Mouse (Mus musculus) left cerebral cortex, adult 9 months (tissue): Measurements from ENCODE around the gene Stat3.

Source experiments
- DNase-seq, 2 experiments: peaks; one replicate each; pipeline ENCODE4 v3.0.0; 2022; ENCODE audit warnings: low spot score in 2 of 2

The Stat3 gene

GRCm38 (mm10) chr11:100927386-100927785, 12.0 kb downstream of the Stat3 start:
- no peak for DNase-seq

GRCm38 (mm10) chr11:100924386-100924919, 14.9 kb downstream of the Stat3 start:
- no peak for DNase-seq

DNA sequence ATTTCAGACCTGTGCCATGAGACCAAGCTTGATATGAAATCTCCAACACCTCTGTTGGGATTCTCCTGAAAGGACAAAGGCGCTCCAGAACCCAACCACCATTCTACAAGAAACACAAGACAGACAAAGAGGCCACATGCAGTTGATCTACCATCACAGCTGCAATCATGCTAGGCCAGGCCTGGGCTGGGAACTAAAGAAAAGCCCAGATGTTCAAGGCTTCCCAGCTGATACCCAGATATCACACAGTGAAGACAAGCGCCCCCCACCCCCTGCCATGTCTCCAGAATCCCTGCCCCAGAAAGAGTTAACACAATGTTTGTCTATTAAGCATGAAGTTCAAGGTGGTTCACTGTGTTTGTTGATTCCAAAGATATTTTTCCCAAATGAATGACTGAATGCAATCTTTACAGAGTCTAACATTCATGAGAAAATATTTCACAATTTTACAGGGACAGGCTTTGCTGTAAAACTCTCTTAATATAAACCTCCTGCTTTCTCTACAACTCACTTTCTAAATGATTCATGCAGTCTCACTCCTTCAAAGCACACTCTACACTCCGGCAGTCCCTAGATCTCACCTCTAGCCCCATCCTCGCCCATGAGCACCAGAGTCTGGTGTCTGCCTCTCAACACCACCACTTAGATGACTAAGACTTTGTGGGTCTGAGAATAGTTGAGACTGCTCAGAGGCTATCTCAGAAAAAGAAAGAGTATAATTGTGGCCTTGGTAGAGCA, 18.3 kb downstream of the Stat3 start:
- DNase-seq = no peak

DNA sequence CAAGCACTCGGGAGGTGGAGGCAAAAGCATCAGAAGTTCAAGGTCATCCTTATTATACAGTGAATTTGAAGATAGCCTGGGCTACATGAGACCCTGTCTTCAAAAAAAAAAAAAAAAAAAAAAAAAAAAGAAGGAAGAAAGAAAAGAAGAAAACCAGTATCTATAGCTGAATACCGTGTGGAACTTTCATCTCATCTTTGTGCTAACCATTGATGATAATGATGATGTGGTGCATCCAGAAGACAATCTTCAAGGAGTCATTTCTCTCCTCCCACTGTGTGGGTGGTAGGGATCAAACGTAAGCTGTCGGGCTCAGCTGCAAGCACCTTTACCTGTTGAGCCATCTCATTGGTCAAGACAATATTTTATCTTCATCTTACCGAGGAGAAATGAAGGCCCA, 21.3 kb downstream of the Stat3 start:
- no peak for DNase-seq

- DNase-seq = no peak
Observed at GRCm38 (mm10) chr11:100916432-100916971, 22.8 kb downstream of the Stat3 start.

- no peak for DNase-seq
Observed at GRCm38 (mm10) chr11:100915063-100915462, 24.3 kb downstream of the Stat3 start.

DNA sequence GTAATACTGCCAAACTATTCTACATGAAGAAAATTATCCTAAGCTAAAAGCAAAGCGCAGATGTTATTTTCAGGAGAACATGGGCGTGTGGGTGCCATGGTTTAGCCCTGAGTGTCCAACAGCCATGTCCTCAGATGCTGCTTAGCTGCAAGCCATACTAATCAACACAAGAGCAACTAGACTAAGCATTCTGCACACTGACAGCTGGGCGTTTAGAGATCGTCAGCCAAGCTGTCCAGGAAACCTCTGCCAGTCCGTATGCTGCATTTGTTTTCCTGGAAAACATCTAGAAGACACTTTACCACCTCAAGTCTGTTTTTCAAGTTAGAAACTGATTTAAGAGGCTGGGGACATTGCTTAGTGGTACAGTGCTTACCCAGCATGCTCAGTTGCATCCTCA, 24.9 kb downstream of the Stat3 start:
- DNase-seq = no peak

GRCm38 (mm10) chr11:100912401-100913155, 26.8 kb downstream of the Stat3 start:
- DNase-seq = no peak

- DNase-seq = no peak
Observed at GRCm38 (mm10) chr11:100908567-100908966, 30.8 kb downstream of the Stat3 start.

GRCm38 (mm10) chr11:100908112-100908511, 31.2 kb downstream of the Stat3 start:
- no peak for DNase-seq

DNA sequence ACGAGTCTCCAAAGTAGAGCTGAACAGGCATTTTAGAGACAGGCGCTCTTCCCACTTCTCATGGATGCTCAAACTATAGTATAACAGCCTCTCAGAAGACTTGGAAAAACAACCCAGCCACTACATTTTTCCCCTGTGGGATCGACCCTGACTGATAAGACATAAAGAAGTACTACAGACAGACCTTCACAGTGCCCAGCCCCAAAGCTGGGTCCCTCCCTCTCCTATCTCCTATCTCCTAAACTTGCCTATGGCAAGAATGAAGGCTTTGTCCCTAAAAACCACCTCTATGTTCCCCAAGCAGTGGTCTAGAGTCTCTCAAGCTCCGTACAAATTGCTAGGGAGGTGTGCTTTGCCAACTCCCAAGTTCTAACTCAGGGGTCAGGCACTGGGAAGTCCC, 32.5 kb downstream of the Stat3 start:
- DNase-seq = no peak

DNA sequence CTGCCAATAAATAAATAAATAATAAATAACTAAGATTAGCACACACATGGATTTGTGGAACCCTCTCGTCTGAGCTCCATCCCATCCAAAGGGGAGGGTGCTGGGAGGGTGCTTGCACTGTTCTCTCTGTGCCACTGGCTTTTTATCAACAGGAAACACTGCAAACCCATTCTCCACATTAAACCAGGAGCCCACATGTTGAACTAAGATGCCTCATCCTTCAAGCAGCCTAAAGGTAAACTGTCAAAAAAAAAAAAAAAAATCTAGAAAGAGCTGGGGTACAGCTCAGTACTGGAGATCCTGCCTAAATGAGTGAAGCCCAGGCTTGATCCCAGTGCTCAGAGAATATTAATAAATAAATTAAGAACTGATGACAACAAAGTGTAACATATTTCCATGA, 33.4 kb downstream of the Stat3 start:
- DNase-seq = no peak

- DNase-seq = no peak
Observed at GRCm38 (mm10) chr11:100904580-100905351, 34.6 kb downstream of the Stat3 start.

GRCm38 (mm10) chr11:100898441-100899199, 40.7 kb downstream of the Stat3 start:
- DNase-seq = no peak

DNA sequence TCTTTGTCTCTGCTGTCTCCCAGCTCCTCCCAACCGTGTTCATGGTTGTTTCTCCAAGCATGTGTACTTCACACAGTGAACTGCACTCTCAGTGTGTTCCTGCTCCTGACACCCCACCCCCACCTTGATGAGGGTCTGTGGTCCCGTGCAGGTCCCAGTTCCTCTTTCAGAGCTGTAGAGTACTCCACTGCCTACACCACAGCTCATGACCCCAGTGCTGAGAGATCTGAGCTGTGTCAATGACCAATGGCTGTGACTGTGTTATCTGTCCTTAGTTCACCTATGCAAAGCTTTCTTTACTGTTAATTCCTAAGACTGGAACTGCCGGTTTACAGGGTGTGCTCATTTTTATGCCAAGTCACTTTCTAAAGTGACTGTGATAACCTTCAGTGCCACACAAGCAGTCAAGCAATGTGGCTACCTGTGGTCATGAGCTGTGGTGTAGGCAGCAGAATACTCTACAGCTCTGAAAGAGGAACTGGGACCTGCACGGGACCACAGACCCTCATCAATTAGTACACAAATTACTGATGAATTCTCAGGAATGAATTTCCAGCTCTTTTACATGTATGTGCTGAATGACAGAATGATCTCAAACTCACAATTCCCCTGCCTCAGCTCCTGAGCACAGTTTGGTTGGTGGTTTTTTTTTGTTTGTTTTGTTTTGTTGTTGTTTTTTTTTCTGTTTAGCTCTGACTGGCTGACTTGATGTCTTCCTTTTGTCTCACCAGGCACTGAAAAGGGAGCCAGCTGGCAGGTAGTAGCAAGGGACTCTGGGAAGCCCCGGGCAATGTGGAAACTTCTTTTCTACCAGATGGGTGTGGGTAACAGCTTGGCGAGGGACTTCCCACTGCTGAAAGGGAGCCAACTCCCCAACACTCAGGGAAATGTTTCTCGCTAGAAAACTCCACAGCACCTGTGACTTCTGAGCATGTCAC, 41.8 kb downstream of the Stat3 start:
- DNase-seq = peak in 1 of 2 experiments; percentile 63

- DNase-seq = no peak
Observed at GRCm38 (mm10) chr11:100896078-100896477, 43.3 kb downstream of the Stat3 start.

DNA sequence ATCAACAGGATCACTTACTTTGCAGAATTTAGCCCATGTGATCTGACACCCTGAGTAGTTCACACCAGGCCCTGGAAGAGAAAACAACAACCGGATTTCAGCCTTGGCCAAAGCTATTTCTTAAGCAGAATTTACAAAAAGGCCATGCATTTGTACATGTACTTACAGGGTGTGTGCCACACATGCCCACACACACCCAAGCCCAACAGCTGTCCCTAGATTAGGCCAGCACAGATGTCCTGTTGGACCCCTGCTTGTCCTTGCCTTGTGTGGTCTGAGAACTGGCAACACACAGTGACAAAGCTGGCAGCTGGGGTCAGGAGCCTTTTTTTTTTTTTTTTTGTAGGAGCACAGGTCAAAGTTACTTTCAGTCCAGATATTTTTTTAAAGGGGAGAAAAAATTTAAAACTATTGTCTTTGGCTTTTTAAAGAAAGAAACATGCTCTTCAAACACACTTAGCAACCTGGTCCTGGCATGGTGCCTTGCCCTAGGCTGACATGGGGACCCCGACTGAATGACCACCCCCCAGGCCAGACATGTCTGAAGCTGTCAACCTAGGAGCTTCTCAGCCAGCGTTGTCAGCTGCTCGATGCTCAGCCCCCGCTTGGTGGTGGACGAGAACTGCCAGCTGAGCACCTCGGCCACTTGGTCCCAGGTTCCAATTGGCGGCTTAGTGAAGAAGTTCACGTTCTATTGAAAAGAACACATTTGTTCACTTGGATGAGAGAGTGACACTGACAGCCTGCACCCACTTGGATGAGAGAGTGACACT, 45.0 kb downstream of the Stat3 start:
- DNase-seq = no peak

DNA sequence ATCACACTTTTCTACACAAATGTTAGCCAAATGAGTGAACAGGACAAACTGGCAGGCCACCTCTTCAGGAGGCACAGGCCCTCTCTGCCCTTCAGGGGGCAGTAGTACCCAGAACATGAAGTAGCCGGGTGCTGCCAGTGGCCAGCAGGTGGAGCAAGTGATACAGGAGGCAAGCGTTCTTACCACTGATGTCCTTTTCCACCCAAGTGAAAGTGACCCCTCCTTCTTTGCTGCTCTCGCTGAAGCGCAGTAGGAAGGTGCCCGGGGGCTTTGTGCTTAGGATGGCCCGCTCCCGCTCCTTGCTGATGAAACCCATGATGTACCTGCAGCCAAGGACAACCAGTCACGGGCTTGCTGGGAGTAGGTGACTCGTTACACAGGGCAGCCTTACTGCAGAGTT, 45.9 kb downstream of the Stat3 start:
- peak; percentile 67 to 92 for DNase-seq

DNA sequence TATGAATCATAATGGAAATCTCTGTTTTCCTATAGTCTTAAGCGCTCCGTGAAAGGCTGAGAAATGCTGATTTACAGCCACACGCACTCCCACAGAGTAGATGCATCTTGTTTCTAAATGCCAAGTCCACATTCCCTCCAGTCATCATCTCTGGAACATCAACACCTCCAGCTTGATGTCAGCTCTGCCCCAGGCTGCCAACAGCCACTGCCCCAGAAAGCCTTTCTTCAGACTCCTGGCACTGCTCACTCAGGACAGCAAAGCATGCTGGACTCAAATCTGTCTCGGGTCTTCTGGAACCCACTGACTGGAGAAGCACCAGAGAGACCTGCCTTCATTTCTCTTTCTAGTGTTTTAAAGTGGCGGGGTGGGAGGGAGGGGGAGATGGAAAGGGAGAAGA, 46.9 kb downstream of the Stat3 start:
- no peak for DNase-seq
